Mouse (Mus musculus): ENCODE data around the gene Ciao2b.

Ciao2b gene

GRCm38 (mm10) chr8:104620765-104621164, 21.0 kb downstream of the Ciao2b start:
- DNase-seq (ENCODE audit: low spot score in 2 of 2): no peak

GRCm38 (mm10) chr8:104613119-104613518, 28.6 kb downstream of the Ciao2b start:
- no peak for DNase-seq (ENCODE audit: low spot score in 2 of 2)

GRCm38 (mm10) chr8:104611613-104612012, 30.2 kb downstream of the Ciao2b start:
- DNase-seq (ENCODE audit: low spot score in 2 of 2): no peak

GRCm38 (mm10) chr8:104610185-104610766, 31.5 kb downstream of the Ciao2b start:
- no peak for DNase-seq (ENCODE audit: low spot score in 2 of 2)

GRCm38 (mm10) chr8:104609222-104609621, 32.5 kb downstream of the Ciao2b start:
- no peak for DNase-seq (ENCODE audit: low spot score in 2 of 2)

- DNase-seq (ENCODE audit: low spot score in 2 of 2): no peak
Measured at GRCm38 (mm10) chr8:104607944-104608343, 33.8 kb downstream of the Ciao2b start.

- no peak for DNase-seq (ENCODE audit: low spot score in 2 of 2)
Measured at GRCm38 (mm10) chr8:104606329-104606728, 35.4 kb downstream of the Ciao2b start.

- DNase-seq (ENCODE audit: low spot score in 2 of 2): no peak
Measured at GRCm38 (mm10) chr8:104603245-104603593, 38.5 kb downstream of the Ciao2b start.

- DNase-seq (ENCODE audit: low spot score in 2 of 2): peak; percentile 66 to 76
Measured at GRCm38 (mm10) chr8:104602468-104603244, 39.1 kb downstream of the Ciao2b start.

- no peak for DNase-seq (ENCODE audit: low spot score in 2 of 2)
Measured at GRCm38 (mm10) chr8:104601941-104602371, 39.8 kb downstream of the Ciao2b start.

- DNase-seq (ENCODE audit: low spot score in 2 of 2): no peak
Measured at GRCm38 (mm10) chr8:104601386-104601785, 40.4 kb downstream of the Ciao2b start.

GRCm38 (mm10) chr8:104598496-104598895, 43.3 kb downstream of the Ciao2b start:
- no peak for DNase-seq (ENCODE audit: low spot score in 2 of 2)

- no peak for DNase-seq (ENCODE audit: low spot score in 2 of 2)
Measured at GRCm38 (mm10) chr8:104597656-104598055, 44.1 kb downstream of the Ciao2b start.

- DNase-seq (ENCODE audit: low spot score in 2 of 2): no peak
Measured at GRCm38 (mm10) chr8:104595773-104596536, 45.8 kb downstream of the Ciao2b start.

- DNase-seq (ENCODE audit: low spot score in 2 of 2): no peak
Measured at GRCm38 (mm10) chr8:104594611-104595362, 47.0 kb downstream of the Ciao2b start.

GRCm38 (mm10) chr8:104593536-104594325, 48.0 kb downstream of the Ciao2b start:
- DNase-seq (ENCODE audit: low spot score in 2 of 2): no peak

- DNase-seq (ENCODE audit: low spot score in 2 of 2): no peak
Measured at GRCm38 (mm10) chr8:104592566-104592965, 49.2 kb downstream of the Ciao2b start.

GRCm38 (mm10) chr8:104591856-104592255, 49.9 kb downstream of the Ciao2b start:
- no peak for DNase-seq (ENCODE audit: low spot score in 2 of 2)

GRCm38 (mm10) chr8:104591133-104591834, 50.5 kb downstream of the Ciao2b start, which contains the start of gene Pdp2:
Pdp2 (plus strand) TSS chr8:104591451.
- DNase-seq (ENCODE audit: low spot score in 2 of 2): peak; percentile 79 to 88

- no peak for DNase-seq (ENCODE audit: low spot score in 2 of 2)
Measured at GRCm38 (mm10) chr8:104590284-104590683, 51.5 kb downstream of the Ciao2b start.

Data from frontal cortex, postnatal 25 days (tissue).